Mouse (Mus musculus): Measurements from ENCODE around the gene Cdk6.

DNA sequence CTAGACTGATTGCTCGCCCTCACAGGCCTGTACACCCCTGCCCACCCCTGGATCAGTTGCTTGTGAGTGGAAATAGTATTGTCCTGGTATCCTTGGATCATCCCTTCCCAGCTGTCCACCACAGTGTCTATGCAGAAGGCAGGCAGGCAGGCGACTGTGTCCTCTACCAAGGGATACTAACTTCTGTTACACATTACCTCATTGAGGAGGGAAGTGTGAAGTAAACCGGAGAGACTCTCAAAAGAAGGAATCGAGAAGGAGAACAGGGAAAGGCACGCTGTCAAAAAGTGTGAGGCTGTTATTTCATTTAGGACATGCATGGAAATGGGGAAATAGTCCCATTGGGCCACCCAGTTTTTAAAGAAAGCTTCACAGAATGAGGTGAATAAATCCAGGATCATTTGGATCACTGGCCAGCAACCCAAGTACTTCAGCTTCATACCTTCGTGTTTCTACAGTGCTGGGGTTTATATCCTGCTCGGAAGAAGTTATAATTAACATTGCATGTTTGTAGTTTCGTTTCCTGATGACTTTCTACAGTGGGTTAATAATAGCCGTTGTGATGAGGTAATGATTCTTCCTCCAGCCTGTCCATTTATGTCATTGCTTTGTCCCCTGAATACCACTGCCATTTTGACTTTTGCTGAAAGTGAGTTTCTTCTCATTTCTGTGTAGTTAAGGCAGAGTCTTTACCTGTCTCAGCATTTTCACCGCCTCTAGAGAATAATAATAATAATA, 79.0 kb downstream of the Cdk6 start:
- no peak for TF ChIP-seq CTCF (IDR thresholded peaks at IDR 0.05; ENCODE audit: low read depth, low read length)
- no peak for TF ChIP-seq POLR2A (IDR thresholded peaks at IDR 0.05; ENCODE audit: insufficient read depth, low read length)
